Mouse (Mus musculus): ENCODE results near the gene H2-Eb1.
"Not testable (repeated sequence)": the region's sequence is repeated elsewhere in the genome, so short reads cannot be mapped to it uniquely, and the experiment has no call there.

Gene H2-Eb1

DNA sequence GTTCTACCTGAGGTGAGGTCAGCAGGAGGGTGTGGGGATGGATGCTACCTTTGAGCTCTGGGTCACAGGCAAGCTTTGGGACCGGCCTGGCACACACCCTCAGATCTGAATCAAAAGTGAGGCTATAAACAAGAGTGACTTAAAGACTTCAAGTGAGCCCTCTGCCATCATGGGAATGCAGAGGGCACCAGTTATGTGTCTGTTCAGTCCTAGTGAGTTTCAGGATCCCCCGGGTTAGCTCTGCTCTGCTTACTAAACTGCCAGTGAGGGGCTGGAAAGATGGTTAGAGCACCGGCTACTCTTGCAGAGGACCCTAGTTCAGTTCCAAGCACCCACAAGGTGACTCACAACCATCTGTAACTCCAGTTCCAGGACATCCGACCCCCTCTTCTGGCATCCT is 13.1 kb upstream of the H2-Eb1 start:
- DNase-seq, result no peak

DNA sequence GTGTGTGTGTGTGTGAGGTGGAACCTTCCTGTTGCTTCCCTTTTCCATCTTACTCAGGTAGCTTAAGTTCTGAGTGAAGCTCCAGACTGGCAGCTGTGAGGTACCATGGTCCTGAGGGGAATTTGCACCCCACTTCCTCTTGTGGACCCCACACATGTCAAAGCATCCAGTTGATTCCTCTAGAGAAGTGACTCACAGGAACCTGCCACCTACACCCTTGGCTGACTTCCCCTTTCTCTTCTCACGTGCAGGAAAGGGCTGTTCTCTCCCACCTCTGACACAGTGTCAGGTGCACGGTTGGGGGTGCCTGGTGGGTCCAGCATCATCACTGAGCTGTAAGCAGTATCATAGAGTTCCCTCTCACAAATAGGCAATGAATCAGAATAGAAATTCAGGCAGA is 12.1 kb upstream of the H2-Eb1 start:
- no peak for DNase-seq

DNA sequence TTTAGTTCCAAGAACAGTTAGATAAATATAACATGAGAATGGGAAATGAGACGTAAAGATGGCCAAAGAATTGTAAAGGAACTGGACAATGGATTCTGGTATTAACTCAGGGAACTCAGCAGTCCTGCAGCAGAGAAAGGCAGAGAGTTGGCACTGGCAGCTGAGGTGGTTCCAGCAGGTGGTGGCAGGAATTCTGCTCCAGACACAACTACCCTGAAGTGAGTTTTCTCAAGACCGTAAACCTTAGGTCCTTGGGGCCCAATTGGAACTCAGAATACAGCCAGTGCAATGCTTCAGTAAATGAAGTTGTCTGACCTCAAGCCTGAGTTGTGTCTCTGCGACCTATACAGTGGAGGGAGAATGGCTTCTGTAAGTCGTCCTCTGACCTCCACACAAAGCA is 11.4 kb upstream of the H2-Eb1 start:
- no peak for DNase-seq

DNA sequence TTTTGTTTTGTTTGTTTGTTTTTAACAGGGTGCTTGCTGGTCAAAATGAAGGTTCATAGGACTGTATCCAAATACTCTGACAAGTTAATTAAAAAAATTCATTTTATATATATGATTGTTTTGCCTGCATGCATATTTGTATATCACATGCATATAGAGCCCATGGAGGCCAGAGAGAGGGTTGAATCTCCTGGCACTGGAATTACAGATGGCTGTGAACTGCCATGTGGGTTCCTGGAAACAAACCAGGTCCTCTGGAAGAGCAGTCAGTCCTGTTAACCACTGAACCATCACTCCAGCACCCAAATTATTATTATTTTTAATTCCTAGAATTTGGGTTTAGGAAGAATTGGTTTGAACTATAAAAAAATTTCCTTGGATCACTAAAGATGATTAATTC is 10.4 kb upstream of the H2-Eb1 start:
- no peak for DNase-seq

DNA sequence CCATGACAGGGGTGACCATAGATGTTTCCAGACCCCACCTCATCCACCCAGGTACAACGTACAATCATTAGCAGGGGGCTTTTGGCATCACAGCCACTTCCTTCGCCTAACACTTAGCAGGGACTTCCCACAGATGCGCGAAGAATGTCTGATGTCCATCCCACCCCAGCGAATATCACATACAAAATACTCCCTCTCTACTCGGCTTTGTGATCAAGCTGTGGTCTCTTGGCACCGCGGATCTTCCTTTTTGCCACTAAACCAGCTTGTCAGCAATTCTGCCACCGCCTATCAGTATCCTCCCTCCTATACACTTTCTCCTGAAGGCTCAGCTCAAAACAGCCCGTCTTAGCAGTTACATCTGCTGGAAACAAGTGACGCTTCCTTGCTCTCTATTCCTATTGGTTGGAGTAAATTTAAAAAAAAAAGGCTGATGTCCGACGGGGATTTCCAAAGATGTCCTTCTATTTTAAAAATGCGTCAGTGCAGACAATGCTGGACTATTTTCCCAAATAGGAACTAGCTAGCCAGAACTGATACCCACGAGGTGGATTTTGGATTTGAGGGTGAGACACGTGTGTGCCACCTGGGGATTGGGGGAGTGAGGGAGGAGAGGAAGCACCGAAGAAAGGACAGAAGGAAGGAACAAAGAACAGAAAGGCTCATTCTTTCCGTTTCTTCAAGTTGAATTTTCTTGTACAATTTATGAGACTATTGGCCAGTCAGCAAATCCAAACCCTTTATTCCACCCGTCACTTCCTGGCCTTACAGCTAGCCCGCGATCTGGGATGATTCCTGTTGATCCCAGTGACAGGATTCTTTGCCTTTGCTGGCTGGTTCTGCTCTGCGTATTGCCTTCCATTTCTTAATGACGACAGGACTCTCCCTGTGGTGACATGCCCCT is 9.5 kb upstream of the H2-Eb1 start:
- DNase-seq, result no peak

DNA sequence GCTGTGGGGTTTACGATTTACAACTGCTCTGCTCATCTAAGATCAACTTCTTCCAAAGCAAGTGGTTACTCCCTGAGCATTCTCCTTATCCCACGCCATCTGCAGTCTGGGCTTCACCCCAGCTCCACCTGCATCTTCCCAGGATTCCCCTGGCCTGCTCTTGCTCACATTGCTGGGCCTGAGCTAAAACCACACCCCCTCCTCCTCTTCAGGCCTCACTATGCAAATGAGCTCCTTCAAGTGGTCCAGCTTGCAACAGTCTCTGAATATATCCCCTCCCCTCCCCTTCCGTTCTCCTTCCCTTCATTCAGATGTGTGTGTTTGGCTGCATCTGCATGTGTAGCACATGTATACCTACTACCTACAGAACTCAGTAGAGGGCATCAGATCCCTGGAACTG is 6.3 kb upstream of the H2-Eb1 start:
- no peak for DNase-seq

DNA sequence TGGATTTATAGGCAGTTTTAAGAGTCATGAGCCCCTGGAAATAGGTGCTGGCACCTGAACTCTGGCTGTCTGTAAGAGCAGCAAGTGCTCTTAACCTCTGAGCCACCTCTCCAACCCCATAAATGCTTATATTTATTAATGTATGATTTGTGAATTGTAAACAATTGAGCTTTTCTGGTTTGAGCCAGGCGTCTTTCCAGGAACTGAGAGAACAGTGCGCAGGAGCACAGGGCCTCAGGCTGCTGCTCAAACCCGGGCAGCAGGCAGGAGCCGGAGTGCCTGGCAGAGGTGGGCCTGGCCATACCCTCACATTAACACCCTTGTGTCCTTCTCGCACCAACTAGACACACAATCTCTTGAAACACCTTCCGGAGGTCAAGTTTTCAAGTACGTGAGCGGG is 5.6 kb upstream of the H2-Eb1 start:
- DNase-seq, result no peak

DNA sequence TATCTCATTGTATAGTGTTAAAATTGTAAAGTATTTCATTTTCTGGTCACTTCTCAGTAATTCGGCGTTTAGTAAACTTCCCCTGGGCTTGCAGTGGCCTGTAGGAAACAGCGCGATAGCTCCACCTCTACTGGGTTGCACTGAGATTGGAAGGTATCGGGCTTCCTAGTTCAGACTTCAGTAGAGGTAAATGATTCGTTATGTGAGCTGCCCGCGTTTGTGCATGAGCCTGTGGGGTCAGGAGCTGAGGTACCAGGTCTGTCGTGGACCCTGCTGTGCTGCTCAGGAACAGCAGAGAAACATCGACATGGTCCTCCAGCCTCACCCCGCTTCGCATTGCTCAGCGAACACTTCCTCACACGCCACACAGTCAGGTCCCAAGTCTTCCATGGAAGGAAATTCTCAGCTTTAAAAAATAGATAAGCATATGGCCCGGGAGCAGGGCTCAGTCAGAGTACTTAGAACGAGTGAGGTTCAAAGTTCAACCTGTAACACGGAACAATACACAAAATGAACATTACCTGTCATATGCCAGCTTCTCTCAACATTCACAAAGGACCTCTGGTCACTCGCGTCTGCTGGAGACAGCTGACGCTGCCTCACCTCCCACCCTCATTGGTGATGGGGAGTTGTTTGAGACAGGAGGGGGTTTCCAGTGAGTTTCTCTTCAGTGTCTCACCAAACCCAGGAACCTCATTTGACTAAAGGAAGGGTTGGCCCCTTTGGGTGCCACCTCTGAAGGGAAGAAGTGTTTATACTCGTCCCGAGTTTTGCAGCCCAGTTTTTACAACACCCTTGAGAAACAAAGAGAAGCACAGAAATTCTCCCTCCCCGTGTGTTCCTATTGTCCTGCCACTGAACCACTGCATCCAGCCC is 4.7 kb upstream of the H2-Eb1 start:
- DNase-seq, result no peak

DNA sequence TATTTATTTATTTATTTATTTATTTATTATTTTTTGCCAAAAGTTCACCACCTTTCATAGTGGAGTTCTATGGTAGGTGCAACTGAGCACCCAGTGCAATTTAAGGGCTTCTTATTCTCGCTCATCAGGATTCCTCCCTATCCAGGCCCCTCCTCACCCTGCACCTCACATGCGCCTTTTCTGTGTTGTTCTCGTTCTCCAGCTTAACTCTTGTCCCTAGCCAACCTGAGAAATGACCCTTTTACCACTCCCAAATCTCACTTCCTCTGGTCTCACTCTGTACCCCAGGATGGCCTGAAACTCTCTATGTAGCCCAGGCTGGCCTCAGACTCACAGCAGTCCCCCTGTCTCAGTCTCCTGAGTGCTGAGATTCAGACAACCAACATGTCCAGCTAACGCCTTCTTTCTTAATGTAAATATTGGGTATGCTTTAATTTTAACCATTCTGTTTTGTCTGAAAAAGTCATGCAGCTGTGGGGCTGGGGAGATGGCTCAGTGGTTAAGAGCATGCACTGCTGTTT is 3.9 kb upstream of the H2-Eb1 start:
- DNase-seq, result no peak

DNA sequence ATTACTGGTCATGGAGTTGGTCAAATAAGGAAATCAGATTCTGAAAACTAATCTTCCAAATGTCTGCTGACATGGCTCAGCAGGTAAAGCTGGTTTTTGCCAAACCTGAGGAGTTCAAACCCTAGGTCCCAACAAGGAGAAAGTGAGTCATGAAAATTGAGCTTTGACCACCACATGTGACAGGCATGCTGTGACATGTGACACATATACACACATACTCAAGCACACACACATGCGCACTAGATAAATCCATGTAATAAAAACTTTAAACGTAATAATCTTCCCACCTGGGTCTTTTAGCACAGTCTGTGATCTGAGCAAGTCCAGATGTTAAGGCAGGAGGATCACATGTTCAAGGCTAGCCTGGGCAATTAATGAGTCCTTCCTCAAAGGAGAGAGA is 1.9 kb upstream of the H2-Eb1 start:
- DNase-seq, result no peak

DNA sequence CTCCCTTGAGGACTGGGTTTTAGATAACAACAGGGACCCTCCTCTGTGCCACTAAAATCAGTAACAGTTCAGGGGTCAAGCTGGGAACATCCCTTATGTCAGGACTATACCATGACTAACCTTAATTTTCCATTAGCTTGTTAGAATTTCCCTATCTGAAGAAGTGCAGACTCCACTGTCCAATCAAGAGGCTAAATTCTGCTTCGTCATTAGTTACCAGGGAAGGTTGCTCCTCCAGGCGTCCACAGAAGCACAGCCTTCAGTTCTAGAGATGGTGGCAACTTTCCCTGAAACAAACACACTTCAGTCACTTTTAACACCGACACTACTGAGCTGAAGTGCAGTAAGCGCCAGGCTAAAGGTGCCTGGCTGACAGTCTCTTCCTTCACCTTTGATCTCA is 916 bp upstream of the H2-Eb1 start:
- peak; percentile 27 for DNase-seq

DNA sequence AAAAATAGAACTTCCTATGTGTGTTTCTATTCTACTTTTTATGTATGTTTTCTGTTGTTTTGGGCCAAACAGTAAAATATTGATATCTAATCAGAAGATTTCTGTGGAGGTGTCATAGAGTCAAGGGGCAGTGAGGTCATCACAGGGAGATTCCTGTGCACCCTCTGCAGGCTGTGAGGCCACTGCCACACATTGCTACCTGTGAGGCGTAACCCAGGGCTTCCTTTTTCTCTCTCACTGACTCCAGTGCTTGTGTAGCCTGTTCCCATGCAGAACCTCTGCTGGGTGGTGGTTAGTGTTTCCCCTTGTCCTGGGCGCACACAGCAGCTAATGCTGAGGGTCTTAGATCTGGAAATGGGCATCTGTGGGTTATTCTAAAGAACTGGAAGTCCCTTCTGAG is 740 bp downstream of the H2-Eb1 start:
- no peak for DNase-seq

DNA sequence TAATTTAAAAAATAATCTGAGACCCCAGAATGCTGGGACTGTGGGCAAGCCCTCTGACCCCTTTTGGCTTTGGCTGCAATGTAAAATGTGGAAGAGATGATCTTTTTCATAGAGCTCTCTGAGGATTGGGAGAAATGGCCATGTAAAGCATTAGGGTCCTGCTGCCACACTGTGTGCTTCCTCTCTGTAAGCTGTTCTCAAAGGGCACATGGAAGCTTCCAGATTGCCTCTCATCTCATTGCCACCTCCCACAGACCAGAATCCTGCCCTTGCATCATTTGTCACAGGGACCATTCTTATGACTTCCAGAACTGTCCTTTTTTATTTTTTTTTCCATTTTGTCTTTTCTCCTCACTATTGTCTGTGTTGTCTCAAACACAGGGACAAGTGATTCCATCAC is 1.5 kb downstream of the H2-Eb1 start:
- DNase-seq, result no peak

DNA sequence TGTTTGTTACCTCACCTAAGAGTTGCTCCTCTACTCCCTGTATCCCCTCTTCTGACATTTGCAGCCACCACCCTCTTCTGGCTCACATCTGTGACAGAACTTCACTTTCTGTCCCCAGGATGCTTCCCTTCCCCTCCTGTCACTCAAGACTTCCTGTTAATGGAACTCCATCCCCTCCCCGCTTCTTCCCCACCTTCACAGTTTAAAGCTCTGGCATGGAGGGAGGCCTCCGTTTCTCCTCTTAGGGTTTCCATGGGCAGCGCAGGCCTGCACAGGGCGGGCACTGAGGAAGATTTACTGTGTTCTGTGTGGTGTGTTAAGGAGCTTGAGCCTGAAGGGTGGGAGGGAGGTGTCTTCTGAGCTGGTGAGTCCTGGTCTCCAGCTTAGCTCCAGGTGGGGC is 2.5 kb downstream of the H2-Eb1 start:
- DNase-seq, result no peak

DNA sequence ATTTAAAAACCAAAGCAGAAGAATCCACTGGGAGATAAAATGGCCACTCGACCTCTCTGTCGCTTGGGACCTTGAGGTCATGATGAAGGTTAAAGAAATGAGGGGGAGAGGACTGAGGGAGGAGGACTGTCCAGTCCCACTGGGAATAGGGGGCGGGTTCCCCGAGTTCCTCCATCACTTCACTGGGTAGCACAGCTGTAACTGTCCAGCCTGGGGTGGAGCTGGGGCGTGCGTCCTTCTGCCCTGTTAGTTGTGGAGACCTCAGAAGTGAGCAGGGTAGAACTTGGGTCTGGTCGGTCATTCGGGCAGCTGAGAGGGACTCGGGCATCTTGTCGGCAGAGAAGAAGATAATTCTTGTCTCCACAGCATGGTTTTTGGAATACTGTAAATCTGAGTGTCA is 3.6 kb downstream of the H2-Eb1 start:
- DNase-seq, result no peak

DNA sequence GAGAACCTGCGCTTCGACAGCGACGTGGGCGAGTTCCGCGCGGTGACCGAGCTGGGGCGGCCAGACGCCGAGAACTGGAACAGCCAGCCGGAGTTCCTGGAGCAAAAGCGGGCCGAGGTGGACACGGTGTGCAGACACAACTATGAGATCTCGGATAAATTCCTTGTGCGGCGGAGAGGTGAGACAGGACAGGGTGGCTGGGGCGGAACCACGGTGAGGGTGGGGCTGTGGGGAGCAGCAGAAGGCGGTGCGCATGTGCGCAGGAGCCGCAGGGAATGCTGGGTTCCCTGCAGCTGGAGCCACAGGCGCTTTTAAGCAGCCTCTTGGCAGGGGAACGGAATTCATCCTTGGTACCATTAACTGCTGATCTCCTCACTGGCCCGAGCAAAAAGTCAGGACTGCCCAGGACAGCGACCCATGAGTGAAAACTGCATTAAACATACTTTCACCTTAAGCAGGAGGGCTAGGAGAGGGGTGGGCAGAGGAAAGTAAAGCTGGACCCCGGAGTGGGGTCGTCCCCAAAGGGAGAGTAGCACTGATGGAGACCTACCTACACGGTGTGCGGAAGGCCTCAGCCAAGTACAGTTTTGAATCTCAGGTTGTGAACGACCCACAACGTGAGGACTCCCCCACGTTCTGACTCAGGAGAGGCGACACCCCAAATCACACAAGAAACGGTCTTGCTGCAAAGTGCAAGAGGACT is 4.2 kb downstream of the H2-Eb1 start:
- DNase-seq, result peak; percentile 56

DNA sequence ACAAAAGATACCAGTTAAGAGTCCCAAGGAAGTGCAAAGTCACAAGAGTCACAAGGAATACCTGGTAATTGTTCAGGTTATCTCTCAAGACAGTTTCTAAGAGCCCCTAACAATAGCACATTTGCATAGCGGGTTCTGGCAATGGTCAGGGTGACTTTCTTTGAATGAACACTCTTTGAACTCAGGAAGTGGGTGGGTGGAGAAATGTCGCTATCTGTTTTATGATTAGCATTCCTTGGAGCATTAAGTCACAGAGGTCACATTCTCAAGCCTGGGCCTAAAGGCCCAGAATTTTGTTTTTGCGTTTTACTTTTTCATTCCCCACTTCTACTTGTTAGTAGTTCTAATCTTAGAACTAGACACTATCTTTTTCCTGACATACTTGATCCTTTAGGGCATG is 4.9 kb downstream of the H2-Eb1 start:
- not testable (repeated sequence) for DNase-seq

DNA sequence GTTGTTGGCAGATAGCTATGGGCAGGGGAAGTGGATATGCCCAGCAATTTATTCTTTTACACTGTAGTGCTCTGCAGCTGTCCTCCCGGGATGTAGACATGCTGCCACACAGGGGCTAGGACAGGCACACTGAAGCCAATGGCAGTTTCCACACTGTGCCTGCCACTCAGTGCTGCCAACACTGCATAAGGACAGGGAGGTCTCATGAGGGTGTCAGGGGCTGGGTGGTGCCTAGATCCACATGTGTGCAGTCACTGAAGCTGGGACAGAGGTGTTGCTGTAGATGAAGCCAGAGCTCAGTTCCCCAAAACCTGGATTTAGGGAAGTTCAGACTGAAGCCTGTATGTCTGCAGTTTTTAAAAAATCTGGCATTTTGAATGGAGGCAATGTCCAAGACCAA is 6.5 kb downstream of the H2-Eb1 start:
- no peak for DNase-seq

DNA sequence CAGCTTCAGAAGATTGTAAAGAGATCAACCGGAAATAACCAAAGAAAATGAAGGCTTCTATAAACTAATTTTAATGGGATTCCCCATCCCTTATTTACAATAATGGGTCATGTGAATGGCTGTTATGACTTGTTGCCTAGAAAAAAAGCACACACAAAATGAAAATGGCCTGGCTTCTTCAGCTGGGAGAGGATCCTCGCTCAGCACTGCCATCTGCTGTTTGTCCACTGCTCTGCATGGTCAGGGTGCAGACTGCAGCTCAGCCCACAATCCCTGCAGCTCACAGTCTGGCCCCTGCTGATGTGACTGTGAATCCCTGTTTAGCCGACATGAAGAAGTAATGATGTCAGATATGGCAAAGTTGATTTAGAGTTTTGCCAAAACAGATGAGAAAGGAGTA is 7.7 kb downstream of the H2-Eb1 start:
- DNase-seq, result peak; percentile 28

DNA sequence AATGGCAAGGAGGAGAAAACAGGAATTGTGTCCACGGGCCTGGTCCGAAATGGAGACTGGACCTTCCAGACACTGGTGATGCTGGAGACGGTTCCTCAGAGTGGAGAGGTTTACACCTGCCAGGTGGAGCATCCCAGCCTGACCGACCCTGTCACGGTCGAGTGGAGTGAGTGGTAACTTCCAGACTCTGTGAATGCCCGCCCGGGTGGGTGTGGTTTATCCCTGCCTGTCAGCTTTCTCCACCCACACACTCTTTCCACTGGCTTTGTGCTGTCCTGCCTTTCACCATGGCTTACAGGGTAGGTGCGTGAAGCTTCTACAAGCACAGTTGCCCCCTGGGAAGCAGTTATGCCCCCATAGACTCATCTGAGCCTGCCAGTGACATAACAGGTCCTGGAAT is 8.6 kb downstream of the H2-Eb1 start:
- DNase-seq, result no peak

DNA sequence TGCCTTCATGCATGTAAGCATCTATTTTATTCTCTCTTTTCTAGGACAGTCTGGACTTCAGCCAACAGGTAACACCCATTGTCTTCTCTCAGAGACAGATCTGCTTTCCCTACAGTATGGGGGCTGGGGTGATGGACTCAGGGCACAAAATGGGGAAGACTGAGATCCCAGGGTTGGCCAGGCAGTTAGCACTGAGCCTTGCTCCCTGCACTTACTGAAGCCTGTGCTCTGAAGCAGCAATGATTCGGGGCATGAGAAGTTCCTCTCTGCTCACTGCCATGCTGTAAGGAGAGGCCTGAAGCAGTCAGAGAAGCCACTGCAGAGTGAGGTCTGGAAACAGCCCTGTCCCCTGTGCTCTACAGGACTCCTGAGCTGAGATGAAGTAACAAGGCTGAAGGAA is 9.8 kb downstream of the H2-Eb1 start:
- no peak for DNase-seq

DNA sequence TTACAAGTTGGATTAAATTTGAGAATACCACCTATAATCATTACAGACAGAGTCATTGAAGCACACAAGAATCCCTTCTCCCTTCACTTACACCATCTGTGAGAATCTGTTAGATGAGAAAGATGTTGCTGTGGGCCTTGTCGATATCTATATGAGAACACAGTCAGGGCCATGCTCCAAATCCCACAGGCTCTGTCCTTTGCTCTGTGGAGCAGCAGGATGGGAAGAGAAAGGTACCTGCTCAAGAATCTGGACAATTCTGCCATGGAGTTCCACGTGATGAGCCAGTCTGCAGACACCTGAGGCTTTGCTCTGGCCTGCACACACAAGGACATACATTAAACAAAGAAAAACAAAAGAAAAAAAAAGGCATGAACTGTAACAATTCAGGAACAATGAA is 11.0 kb downstream of the H2-Eb1 start:
- DNase-seq, result no peak

DNA sequence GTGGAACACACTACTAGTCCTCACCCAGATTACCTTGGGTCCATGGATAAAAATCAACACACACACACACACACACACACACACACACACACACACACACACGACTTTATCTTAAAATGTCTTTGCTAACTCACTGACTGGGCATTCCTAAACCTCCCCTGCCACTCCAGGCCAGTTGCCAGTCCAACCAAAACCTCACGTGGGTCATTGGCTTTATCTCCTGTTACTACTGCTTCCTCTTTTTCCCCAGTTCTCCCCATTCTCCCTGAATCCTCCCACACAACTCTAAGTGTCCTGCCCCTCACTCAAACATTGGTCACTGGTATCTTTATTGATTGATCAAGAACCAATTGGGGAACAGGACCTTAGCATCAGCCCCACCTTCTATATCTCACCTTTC is 11.6 kb downstream of the H2-Eb1 start:
- no peak for DNase-seq

Data from cerebellum, adult 9-11 months (tissue).